Mouse (Mus musculus) forebrain, embryonic 12.5 days (tissue): Measurements from ENCODE around the gene Tdgf1. TPM values are rescaled to one million over a fixed set of nuclear protein-coding genes. Genes with fewer than 3 reads are reported as not detected.

Source experiments
- ATAC-seq: fragments of 200-750 bp; cut with Nextera tagmentation; 2 replicates; pipeline ENCODE4 v1.8.0; 2017; ENCODE audit warnings: moderate TSS enrichment; ENCODE audit not compliant: low FRiP score
- H3K27ac ChIP-seq: fragments of 300-500 bp; sonication (generic); 2 replicates; pipeline ENCODE4 v1.5.1; 2016; ENCODE audit warnings: mild to moderate bottlenecking
- H3K27me3 ChIP-seq: fragments of 300-500 bp; sonication (generic); 2 replicates; pipeline ENCODE4 v1.6.1; 2016; ENCODE audit warnings: mild to moderate bottlenecking
- H3K36me3 ChIP-seq: fragments of 300-500 bp; sonication (generic); replicated peaks from 2 replicates; pipeline ENCODE4 v1.6.1; 2016; ENCODE audit warnings: mild to moderate bottlenecking
- H3K4me1 ChIP-seq: fragments of 300-500 bp; sonication (generic); 2 replicates; pipeline ENCODE4 v1.6.1; 2016
- H3K4me2 ChIP-seq: fragments of 300-500 bp; sonication (generic); 2 replicates; pipeline ENCODE4 v1.6.1; 2016; ENCODE audit warnings: mild to moderate bottlenecking, moderate library complexity
- H3K4me3 ChIP-seq: fragments of 300-500 bp; sonication (generic); replicated peaks from 2 replicates; pipeline ENCODE4 v1.5.1; 2016; ENCODE audit warnings: mild to moderate bottlenecking
- H3K9ac ChIP-seq: fragments of 300-500 bp; sonication (generic); 2 replicates; pipeline ENCODE4 v1.6.1; 2016; ENCODE audit warnings: mild to moderate bottlenecking
- H3K9me3 ChIP-seq: fragments of 300-500 bp; sonication (generic); 2 replicates; pipeline ENCODE4 v1.6.1; 2016
- WGBS: fragments of 180-500 bp; shearing (Covaris S2); methylation state at CpG from one replicate; pipeline ENCODE4 v1.1.7; 2016; 5-methylcytosine and 5-hydroxymethylcytosine counted together
- polyA plus RNA-seq: library from polyadenylated mRNA; unstranded; fragments of >200 nt; fragmentation: Nextera tagmentation; extraction: Ambion mirVana; gene quantifications from 2 replicates; pipeline ENCODE4 v1.2.1, GENCODE M21; 2016

Gene Tdgf1
- polyA plus RNA-seq, 1 experiment from 2014 or later, result not detected

DNA sequence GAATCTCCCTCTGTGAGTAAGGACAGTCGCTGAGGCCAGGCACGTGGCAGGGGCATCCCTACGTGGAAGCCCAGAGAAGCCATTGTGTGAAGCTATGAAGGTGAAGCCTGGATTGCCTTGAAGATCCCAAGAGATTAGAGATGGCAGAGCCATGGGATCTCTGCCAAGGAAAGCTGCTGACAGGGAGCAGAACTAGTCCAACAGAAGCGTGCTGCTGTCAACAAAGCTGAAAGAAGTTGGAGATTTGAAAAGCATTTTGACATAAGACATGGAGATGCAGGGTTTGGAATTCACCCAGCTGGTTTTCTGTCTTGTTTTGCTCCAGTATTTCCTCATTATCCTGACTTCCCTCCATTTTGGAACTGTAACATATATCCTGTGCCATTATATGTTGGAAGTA, 43.7 kb downstream of the Tdgf1 start:
- no peak for ATAC-seq
- no peaks in the 10 kb centered on the region for H3K4me1 ChIP-seq
- no peak overlapping the region for H3K27ac ChIP-seq
- H3K4me3 ChIP-seq, result no peak overlapping the region
- no peaks in the 10 kb centered on the region for H3K36me3 ChIP-seq
- no peaks in the 10 kb centered on the region; the same call in 1 of the 2 replicates for H3K27me3 ChIP-seq
- H3K9me3 ChIP-seq, result 0 out of 2 replicates have a peak, but pooled peaks cover 2% of the 10 kb centered on the region
- 90% methylated on average over 4 of the region's 4 CpGs for WGBS
- H3K9ac ChIP-seq, result no peak overlapping the region
- H3K4me2 ChIP-seq, result no peak overlapping the region

DNA sequence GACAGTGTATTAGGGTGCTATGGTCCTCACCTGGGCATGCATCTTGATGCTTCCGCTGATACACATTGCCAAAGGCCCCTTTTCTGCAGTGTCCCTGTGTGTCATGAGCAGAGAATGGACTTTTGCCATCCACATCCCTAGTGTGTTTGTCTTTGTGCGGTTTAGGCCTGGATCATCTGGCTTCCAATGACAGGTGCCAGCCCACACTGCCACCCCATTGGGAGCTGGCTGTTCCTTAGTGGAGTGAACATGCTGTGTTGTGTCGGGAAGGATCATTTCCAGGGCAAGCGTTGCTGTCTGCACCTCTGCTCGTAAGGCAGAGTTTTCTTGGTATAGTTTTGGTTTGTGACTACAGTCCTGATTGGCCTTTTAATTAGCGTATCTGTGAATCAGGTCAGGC, 44.8 kb downstream of the Tdgf1 start:
- Histone ChIP-seq H3K4me3 (no peak overlapping the region), H3K27me3 (no peaks in the 10 kb centered on the region; the same call in 1 of the 2 replicates), H3K4me2 (no peak overlapping the region), H3K9ac (no peak overlapping the region), H3K27ac (no peak overlapping the region), H3K36me3 (no peaks in the 10 kb centered on the region), H3K4me1 (peaks cover 6% of the 10 kb centered on the region), H3K9me3 (no peaks in the 10 kb centered on the region)
- 90% methylated on average over 6 of the region's 6 CpGs for WGBS
- ATAC-seq, result no peak

GRCm38 (mm10) chr9:110899451-110900008, 46.4 kb downstream of the Tdgf1 start:
- WGBS, result 65% methylated on average over 10 of the region's 10 CpGs
- Histone ChIP-seq H3K36me3 (no peaks in the 10 kb centered on the region), H3K9me3 (no peaks in the 10 kb centered on the region), H3K27me3 (no peaks in the 10 kb centered on the region; the same call in 1 of the 2 replicates), H3K4me2 (no peak overlapping the region), H3K4me1 (peaks cover 13% of the 10 kb centered on the region), H3K4me3 (no peak overlapping the region), H3K9ac (no peak overlapping the region), H3K27ac (no peak overlapping the region)
- ATAC-seq, result no peak

DNA sequence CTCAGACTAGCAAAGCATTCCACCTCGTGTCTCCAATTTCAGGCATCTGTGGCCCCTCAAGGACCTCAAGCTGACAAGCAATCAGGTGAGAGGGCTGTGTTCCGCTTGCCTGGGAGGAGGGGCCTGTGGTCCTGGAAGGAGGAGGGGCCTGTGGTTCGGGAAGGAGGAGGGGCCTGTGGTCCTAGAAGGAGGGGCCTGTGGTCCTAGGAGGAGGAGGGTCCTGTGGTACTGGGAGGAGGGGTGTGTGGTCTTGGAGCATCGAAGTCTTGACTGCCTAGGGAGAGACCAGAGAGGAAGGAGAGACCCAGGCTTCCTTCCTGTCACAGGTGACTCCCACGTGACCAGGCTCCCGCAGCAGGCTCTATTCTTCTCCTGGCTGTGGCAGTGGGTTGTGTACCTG, 49.4 kb downstream of the Tdgf1 start:
- no peaks in the 10 kb centered on the region for H3K36me3 ChIP-seq
- H3K4me1 ChIP-seq, result peaks cover 13% of the 10 kb centered on the region
- H3K27ac ChIP-seq, result no peak overlapping the region
- H3K9ac ChIP-seq, result 0 out of 2 replicates have a peak overlapping the region, but pooled peaks have one; percentile 12
- ATAC-seq, result peak; percentile 64; the same call in 1 of the 2 replicates
- no peaks in the 10 kb centered on the region; the same call in 1 of the 2 replicates for H3K27me3 ChIP-seq
- H3K9me3 ChIP-seq, result no peaks in the 10 kb centered on the region
- whole genome bisulfite sequencing, result 7% methylated on average over 6 of the region's 6 CpGs
- H3K4me3 ChIP-seq, result peak overlapping the region; percentile 9; the same call in 1 of the 2 replicates
- H3K4me2 ChIP-seq, result peak overlapping the region; percentile 22

DNA sequence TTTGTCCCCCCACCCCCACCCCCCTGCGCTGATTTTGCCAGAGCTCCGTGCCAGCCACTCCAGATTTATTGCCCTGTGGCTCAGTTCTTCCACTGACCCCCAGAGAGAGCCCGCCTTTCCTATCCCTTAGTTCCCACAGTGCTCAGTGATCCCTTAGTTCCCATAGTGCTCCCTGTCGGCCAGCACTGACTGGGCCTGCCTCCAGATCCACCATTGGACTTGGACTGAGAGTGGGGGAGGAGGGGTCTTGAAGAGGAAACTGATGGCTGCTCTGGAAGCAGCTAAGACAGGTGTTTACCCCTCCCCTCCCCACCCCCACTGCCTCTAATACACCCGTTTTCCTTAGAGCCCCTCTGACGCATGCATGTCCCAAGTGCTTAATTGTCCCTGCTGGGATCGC, 50.0 kb downstream of the Tdgf1 start:
- no peaks in the 10 kb centered on the region; the same call in 1 of the 2 replicates for H3K27me3 ChIP-seq
- H3K36me3 ChIP-seq, result no peaks in the 10 kb centered on the region
- peaks cover 13% of the 10 kb centered on the region for H3K4me1 ChIP-seq
- peak; percentile 58; the same call in 1 of the 2 replicates for ATAC-seq
- no peak overlapping the region for H3K9ac ChIP-seq
- H3K27ac ChIP-seq, result no peak overlapping the region
- H3K4me3 ChIP-seq, result no peak overlapping the region
- 13% methylated on average over 7 of the region's 7 CpGs for WGBS
- H3K4me2 ChIP-seq, result peak overlapping the region; percentile 22
- H3K9me3 ChIP-seq, result no peaks in the 10 kb centered on the region

DNA sequence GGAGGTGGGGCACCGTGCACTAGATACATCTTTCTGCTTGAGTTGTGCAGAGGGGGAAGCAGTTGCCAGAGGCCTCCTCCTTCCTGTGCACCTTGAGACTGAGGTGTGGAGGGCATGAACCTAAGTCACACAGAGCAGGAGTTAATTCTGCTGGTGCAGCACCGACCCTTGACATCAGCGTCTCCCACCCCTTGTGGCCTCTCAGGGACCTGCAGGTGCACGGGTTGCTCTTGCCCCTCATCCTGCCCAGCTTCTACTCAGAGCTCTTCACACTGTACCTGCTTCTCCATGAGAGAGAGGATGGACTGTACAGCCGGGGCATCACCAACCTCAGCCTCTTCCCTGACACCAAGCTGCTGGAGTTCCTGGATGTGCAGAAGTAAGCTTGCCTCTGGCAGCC, 50.5 kb downstream of the Tdgf1 start:
- Histone ChIP-seq H3K4me1 (peaks cover 13% of the 10 kb centered on the region), H3K4me2 (no peak overlapping the region), H3K36me3 (no peaks in the 10 kb centered on the region), H3K9ac (no peak overlapping the region), H3K27ac (no peak overlapping the region), H3K27me3 (peaks cover 3% of the 10 kb centered on the region), H3K4me3 (no peak overlapping the region), H3K9me3 (no peaks in the 10 kb centered on the region)
- ATAC-seq, result no peak
- WGBS, result 54% methylated on average over 5 of the region's 5 CpGs

DNA sequence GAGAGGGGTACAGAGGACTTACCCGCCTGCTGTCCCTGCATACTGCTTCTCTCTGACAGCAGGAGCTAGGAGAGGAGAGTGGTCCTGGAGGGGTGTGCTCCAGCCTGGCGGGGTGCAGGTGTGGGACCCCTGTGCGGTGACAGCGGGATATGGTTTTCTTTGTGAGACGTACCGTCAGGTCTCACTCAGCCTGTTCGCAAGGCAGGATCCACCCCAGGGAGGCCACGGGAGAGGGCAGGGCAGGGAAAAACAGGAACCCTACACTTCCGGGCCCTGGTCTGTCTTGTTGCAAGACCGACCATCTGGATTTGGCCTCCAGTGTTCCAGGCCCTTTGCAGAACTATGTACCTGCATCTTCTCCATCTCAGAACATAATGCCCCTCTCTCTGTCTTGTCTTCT, 52.5 kb downstream of the Tdgf1 start:
- H3K36me3 ChIP-seq, result no peaks in the 10 kb centered on the region
- no peak overlapping the region for H3K9ac ChIP-seq
- WGBS, result 79% methylated on average over 10 of the region's 10 CpGs
- H3K27ac ChIP-seq, result no peak overlapping the region
- H3K4me2 ChIP-seq, result no peak overlapping the region
- H3K4me1 ChIP-seq, result peaks cover 20% of the 10 kb centered on the region
- H3K4me3 ChIP-seq, result no peak overlapping the region
- H3K27me3 ChIP-seq, result peaks cover 7% of the 10 kb centered on the region
- ATAC-seq, result no peak
- no peaks in the 10 kb centered on the region for H3K9me3 ChIP-seq

DNA sequence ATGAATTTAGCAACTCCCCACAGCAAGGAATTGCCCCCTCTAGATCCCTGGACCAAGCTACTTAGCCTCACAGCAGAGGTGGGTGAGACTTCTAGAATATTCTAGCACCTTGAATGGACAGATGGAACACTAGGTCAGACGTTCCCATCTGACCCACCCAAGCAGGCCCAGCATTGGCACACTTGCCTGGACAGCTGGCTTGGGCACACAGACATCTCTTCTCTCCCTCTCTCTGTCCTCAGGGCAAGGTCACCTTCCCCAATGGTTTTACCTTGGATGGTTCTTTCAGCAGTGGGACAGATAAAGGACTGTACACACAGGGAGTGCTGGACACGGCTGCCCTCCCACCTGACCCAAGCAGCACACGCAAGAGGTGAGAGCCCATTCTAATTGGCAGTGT, 53.4 kb downstream of the Tdgf1 start:
- no peak overlapping the region for H3K4me2 ChIP-seq
- H3K9me3 ChIP-seq, result no peaks in the 10 kb centered on the region
- no peaks in the 10 kb centered on the region for H3K36me3 ChIP-seq
- no peak for ATAC-seq
- H3K27me3 ChIP-seq, result peaks cover 7% of the 10 kb centered on the region; the same call in 1 of the 2 replicates
- H3K9ac ChIP-seq, result no peak overlapping the region
- H3K4me1 ChIP-seq, result peaks cover 20% of the 10 kb centered on the region
- no peak overlapping the region for H3K4me3 ChIP-seq
- H3K27ac ChIP-seq, result no peak overlapping the region
- WGBS, result 77% methylated on average over 3 of the region's 3 CpGs

DNA sequence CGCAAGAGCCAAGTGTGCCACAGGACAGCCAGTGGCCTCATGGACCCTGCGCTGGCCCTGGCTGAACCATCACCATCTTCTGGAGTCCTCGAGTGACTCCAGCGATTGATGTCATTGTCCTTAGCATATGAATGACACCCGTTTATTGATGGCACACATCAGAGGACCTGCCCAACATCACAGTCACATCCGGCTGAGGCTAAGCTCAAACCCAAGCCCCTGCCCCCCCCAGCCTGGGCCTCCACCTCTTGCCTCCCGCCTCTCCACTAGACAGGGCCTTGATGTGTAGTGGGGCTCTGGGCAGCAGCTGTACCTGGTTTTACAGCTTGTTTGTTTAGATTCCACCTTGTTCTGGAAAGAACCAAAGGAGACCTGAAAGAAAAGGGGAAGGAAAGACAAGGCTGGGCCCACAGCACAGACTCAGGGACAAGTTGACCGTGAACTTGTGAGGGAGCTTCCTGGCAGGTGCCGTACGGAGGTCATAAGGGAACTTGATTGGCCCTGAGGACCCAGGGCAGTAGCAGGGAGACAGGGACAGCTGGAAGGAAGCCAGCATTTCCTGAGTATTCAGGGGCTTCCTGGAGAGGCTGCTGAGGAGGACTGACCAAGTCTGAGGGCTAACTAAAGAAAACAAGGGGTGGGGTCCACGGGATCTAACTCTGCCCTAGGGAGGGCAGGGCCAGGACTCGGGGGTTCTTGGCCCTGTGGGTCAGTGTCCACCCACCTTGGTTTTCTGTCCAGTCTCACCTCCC, 54.7 kb downstream of the Tdgf1 start:
- peaks cover 14% of the 10 kb centered on the region for H3K4me1 ChIP-seq
- 87% methylated on average over 12 of the region's 12 CpGs for WGBS
- ATAC-seq, result no peak

GRCm38 (mm10) chr9:110890026-110890783, 55.8 kb downstream of the Tdgf1 start:
- Histone ChIP-seq H3K9me3 (no peaks in the 10 kb centered on the region), H3K9ac (no peak overlapping the region), H3K4me2 (no peak overlapping the region; the same call in 1 of the 2 replicates), H3K27me3 (peaks cover 10% of the 10 kb centered on the region; the same call in 1 of the 2 replicates), H3K4me3 (no peak overlapping the region), H3K36me3 (no peaks in the 10 kb centered on the region), H3K27ac (no peak overlapping the region), H3K4me1 (peaks cover 7% of the 10 kb centered on the region; the same call in 1 of the 2 replicates)
- ATAC-seq, result no peak
- WGBS, result 9% methylated on average over 20 of the region's 21 CpGs

More for the DNA sequence above, 54.7 kb downstream of the Tdgf1 start:
- no peak overlapping the region for H3K4me2 ChIP-seq
- H3K9ac ChIP-seq, result no peak overlapping the region
- H3K9me3 ChIP-seq, result no peaks in the 10 kb centered on the region
- H3K27ac ChIP-seq, result no peak overlapping the region
- no peak overlapping the region for H3K4me3 ChIP-seq
- H3K27me3 ChIP-seq, result peaks cover 7% of the 10 kb centered on the region; the same call in 1 of the 2 replicates
- no peaks in the 10 kb centered on the region for H3K36me3 ChIP-seq
